Mouse (Mus musculus): ENCODE data around the gene Pcgf3. TPM values are rescaled to one million over a fixed set of nuclear protein-coding genes. Genes with fewer than 3 reads are reported as not detected.

Pcgf3 gene
- polyA plus RNA-seq, 1 experiment from 2014 or later, result 29.2 TPM

Other genes with a start within 250 kb of the Pcgf3 start
- 66.8 and 73.4 TPM in 2 replicates for gene Dr1, start 192.3 kb upstream of the Pcgf3 start, polyA plus RNA-seq (2014; fragmentation: Nextera tagmentation; extraction: Ambion mirVana)
- 2.8 and 3.7 TPM in 2 replicates for gene Pigg, start 148.6 kb upstream of the Pcgf3 start, polyA plus RNA-seq (2014; fragmentation: Nextera tagmentation; extraction: Ambion mirVana)
- gene Gm42517, start 93.3 kb upstream of the Pcgf3 start, polyA plus RNA-seq (2014; fragmentation: Nextera tagmentation; extraction: Ambion mirVana), result 0.11 and 0.17 TPM in 2 replicates
- gene Pde6b, start 72.8 kb upstream of the Pcgf3 start, polyA plus RNA-seq (2014; fragmentation: Nextera tagmentation; extraction: Ambion mirVana), result 0.18 and 0.29 TPM in 2 replicates
- gene Atp5k, start 26.8 kb upstream of the Pcgf3 start, polyA plus RNA-seq (2014; fragmentation: Nextera tagmentation; extraction: Ambion mirVana), result 392 and 433 TPM in 2 replicates
- 0.18 TPM in 1 of 2 replicates, not detected in the other for gene Mfsd7a, start 12.3 kb upstream of the Pcgf3 start, polyA plus RNA-seq (2014; fragmentation: Nextera tagmentation; extraction: Ambion mirVana)
- gene Cplx1, start 88.8 kb downstream of the Pcgf3 start, polyA plus RNA-seq (2014; fragmentation: Nextera tagmentation; extraction: Ambion mirVana), result 7.4 and 8.7 TPM in 2 replicates
- gene Gak, start 168.5 kb downstream of the Pcgf3 start, polyA plus RNA-seq (2014; fragmentation: Nextera tagmentation; extraction: Ambion mirVana), result 43.3 and 45.3 TPM in 2 replicates
- gene Tmem175, start 168.5 kb downstream of the Pcgf3 start, polyA plus RNA-seq (2014; fragmentation: Nextera tagmentation; extraction: Ambion mirVana), result 20.9 and 22.1 TPM in 2 replicates
- gene Idua, start 199.1 kb downstream of the Pcgf3 start, polyA plus RNA-seq (2014; fragmentation: Nextera tagmentation; extraction: Ambion mirVana), result 9.2 TPM in 2 replicates
- 8.6 TPM in 2 replicates for gene Dgkq, start 208.4 kb downstream of the Pcgf3 start, polyA plus RNA-seq (2014; fragmentation: Nextera tagmentation; extraction: Ambion mirVana)
- 0.69 and 0.81 TPM in 2 replicates for gene Slc26a1, start 214.3 kb downstream of the Pcgf3 start, polyA plus RNA-seq (2014; fragmentation: Nextera tagmentation; extraction: Ambion mirVana)
- gene Fgfrl1, start 231.2 kb downstream of the Pcgf3 start, polyA plus RNA-seq (2014; fragmentation: Nextera tagmentation; extraction: Ambion mirVana), result 11.9 and 15.0 TPM in 2 replicates